Mouse (Mus musculus) kidney, adult 2 months (tissue): ENCODE results near the gene Anxa4.

Experiments
- CTCF ChIP-seq: fragments of 200-500 bp; conservative IDR thresholded peaks from 2 replicates; pipeline ENCODE4 v1.5.1; 2011; ENCODE audit warnings: low read depth, mild to moderate bottlenecking, control low read depth, low read length, moderate library complexity, mixed read lengths; ENCODE audit not compliant: insufficient read depth, insufficient read length
- POLR2A ChIP-seq: fragments of 200-500 bp; IDR thresholded peaks from one replicate; pipeline ENCODE4 v1.6.1; 2011; ENCODE audit warnings: low read depth, low read length, control low read depth

DNA sequence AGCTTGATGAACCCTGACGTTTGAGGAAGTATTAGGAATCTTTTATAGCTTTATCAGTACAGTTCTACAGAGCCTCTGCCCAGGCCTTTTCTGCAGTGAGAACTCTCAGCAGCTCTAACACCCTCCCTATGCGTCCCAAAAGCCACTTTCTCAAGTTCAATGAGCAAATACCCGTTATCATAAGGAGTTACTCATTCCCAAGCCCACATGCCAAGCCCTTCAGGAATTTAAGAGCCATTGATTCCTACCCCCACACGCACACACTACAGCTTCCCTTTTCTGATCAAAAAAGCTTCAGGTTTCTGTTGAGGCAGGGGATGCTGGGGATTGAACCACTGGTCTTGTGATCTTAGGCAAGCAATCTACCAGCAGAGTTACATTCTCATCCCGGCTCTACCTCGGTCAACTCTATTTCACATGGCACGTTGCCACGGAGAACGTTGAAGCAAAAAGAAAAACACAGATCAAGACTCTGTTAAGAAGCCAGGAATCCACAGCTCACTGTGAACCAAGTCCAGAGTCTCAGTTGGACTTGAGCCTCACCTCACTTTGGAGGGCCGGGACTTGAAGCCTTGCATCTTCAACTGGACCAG, 2.9 kb downstream of the Anxa4 start:
- TF ChIP-seq POLR2A = no peak
- no peak for TF ChIP-seq CTCF
